Mouse (Mus musculus) lung, postnatal 0 days (tissue): ENCODE measurements at regions not wholly inside any gene's neighbourhood (a gene's known extent, or its start where the extent isn't known, plus 50 kb on each side); places are given as distances from the start of the nearest gene placed in this dataset.

ENCODE experiments used
- CTCF ChIP-seq: IDR thresholded peaks from 2 replicates; pipeline ENCODE4 v1.5.1; 2016; ENCODE audit warnings: antibody characterized with exemption, mild to moderate bottlenecking
- EP300 ChIP-seq: IDR thresholded peaks from 2 replicates; pipeline ENCODE4 v1.6.1; 2016; ENCODE audit warnings: antibody characterized with exemption, mild to moderate bottlenecking, control low read depth

- TF ChIP-seq CTCF (no peak), EP300 (peak; percentile 52)
These were observed 111.2 kb upstream of the Cnksr3 start for GRCm38 (mm10) chr10:7323258-7323657.
